Mouse (Mus musculus): Measurements from ENCODE around the gene Gm40193. TPM values are rescaled to one million over a fixed set of nuclear protein-coding genes. Genes with fewer than 3 reads are reported as not detected.

The Gm40193 gene
- polyA plus RNA-seq, 1 experiment from 2014 or later = not detected

DNA sequence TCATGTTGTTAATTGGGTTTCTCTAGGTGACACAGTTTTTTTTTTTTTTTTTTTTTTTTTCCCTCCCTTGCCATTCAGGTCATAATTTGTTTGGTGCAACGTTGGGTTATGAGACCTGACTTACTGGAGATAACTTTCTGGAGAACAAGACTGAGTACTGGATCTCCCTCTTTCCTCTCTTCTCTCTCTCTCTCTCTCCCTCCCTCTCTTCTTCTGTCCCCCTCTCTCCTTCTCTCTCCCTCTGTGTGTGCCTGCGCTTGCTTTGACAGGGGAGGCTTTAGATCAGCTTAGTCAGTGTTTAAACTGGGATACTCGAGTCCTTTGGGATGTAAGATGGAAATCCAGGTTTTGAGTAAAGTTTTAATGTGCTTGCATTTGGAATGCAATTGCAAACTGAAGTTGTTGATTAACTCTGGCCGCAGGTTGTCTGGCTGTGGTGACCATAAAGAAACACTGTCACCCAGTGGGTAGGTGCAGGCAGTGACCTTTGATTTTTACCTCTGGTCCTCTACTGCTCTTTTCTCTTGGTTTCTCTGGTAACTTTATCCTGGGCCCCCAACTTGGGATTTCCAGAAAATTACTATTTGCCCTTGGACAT, 31.6 kb upstream of the Gm40193 start:
- Histone ChIP-seq H3K36me3 (no peaks in the 10 kb centered on the region), H3K4me3 (peak overlapping the region; percentile 98), H3K4me2 (replicated peaks) (peak overlapping the region; percentile 90), H3K27me3 (no peaks in the 10 kb centered on the region), H3K9me3 (no peaks in the 10 kb centered on the region), H3K4me1 (peaks cover 33% of the 10 kb centered on the region), H3K27ac (replicated peaks) (no peak overlapping the region), H3K9ac (replicated peaks) (0 out of 2 replicates have a peak overlapping the region, but pooled peaks have one; percentile 17)
- ATAC-seq (replicated peaks) = no peak
- WGBS = 36% methylated on average over 4 of the region's 4 CpGs

DNA sequence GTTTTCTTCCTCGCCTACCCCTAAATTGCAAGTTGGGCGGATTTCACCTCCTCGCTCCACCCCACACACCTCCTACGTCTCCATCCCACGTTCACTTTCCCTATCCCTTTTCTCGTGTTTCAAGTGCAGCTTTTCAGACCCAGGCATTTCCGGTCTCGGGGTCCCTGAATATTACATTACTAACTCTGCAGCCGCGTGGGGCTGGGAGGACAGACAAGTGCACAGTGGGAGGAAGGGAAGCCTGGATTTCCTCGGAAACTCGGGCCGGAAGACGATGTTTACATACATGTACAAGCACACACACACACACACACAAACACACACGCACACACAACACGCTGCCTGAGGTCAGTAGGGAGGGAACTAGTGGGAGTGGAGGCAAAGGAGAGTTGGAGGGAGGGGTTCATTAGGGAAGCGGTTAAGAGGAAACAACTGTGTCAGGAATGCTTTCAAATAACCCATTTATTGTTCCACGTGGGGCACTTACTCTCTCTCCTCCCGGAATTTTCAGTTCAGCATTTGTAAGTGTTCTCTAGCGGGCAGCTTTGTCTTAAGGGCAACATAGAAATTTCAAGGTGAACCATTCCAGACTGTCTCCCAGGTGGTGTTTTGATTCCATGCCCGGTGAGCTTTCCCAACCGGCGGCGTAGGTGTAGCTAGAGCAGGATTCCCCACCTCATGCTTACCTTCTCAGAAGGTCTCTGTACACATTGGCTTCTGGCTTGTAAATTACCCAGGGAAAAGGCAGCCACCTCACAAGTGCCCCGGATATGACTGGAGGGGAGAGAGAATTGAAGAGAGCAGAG, 30.9 kb upstream of the Gm40193 start:
- H3K9me3 ChIP-seq = no peaks in the 10 kb centered on the region
- peak overlapping the region; percentile 90 for H3K4me2 ChIP-seq (replicated peaks)
- H3K27me3 ChIP-seq = no peaks in the 10 kb centered on the region
- 1% methylated on average over 25 of the region's 25 CpGs for WGBS
- 0 out of 2 replicates have a peak, but pooled peaks have one; percentile 4 for ATAC-seq (replicated peaks)
- H3K27ac ChIP-seq (replicated peaks) = peak overlapping the region; percentile 88
- H3K4me3 ChIP-seq = peak overlapping the region; percentile 98
- peak overlapping the region; percentile 88 for H3K9ac ChIP-seq (replicated peaks)
- no peaks in the 10 kb centered on the region for H3K36me3 ChIP-seq
- H3K4me1 ChIP-seq = peaks cover 33% of the 10 kb centered on the region

- peak overlapping the region; percentile 90 for H3K4me2 ChIP-seq (replicated peaks)
- no peaks in the 10 kb centered on the region for H3K27me3 ChIP-seq
- peaks cover 33% of the 10 kb centered on the region for H3K4me1 ChIP-seq
- ATAC-seq (replicated peaks) = peak; percentile 52; the same call in 1 of the 2 replicates
- peak overlapping the region; percentile 88 for H3K27ac ChIP-seq (replicated peaks)
- peak overlapping the region; percentile 98 for H3K4me3 ChIP-seq
- H3K9me3 ChIP-seq = no peaks in the 10 kb centered on the region
- H3K9ac ChIP-seq (replicated peaks) = peak overlapping the region; percentile 88
- 0% methylated on average over 22 of the region's 31 CpGs for WGBS
- no peaks in the 10 kb centered on the region for H3K36me3 ChIP-seq
These were observed 30.3 kb upstream of the Gm40193 start for GRCm38 (mm10) chr11:70562995-70563469.

DNA sequence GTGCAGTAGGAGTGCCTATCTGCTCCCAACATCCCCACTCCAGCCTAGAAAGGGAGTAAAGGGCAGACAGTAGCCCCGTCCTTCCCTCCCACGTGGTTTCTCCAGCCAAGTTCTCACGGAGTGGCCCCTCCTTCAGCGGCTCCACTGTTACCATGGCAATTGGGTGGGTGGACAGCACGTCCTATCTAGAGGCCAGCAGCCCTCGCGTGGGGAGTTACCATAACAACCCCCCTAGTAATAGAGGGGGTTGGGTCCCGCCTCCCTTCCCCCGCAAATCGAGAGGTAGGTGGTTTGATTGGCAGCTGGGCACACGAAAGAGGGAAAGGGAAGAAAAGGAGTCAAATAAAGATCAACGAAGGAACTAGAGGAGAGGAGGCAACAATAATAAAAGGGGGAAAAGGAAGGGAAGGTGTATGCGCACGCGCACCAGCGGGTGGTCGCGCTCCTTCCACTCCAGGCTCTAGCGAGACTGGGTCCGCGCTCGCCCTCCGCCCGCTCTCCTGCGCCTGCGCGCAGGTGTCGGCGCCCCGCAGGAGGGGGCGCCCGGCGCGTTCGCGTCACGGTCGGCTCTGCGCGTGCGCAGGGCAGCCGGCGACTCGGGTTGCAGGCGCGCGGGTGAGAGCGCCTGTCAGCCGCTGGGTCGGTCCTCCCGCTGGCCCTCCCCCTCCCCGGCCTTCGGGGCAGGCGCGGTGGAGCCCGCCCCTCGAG, 29.7 kb upstream of the Gm40193 start, which contains the start of gene Mink1:
Gene Mink1, plus strand, starts transcription at position 595 of the 708 bp plus-strand sequence.
- Histone ChIP-seq H3K4me3 (peak within 1 kb of the TSS; percentile 98), H3K27me3 (no peaks in the 10 kb centered on the region), H3K4me1 (peaks cover 33% of the 10 kb centered on the region), H3K4me2 (replicated peaks) (peak within 1 kb of the TSS; percentile 90), H3K9me3 (no peaks in the 10 kb centered on the region), H3K36me3 (no peaks in the 10 kb centered on the region), H3K27ac (replicated peaks) (peak within 1 kb of the TSS; percentile 88), H3K9ac (replicated peaks) (peak within 1 kb of the TSS; percentile 88)
- WGBS = 0% methylated on average over 56 of the region's 57 CpGs
- peak; percentile 92 for ATAC-seq (replicated peaks)

- WGBS = 3% methylated on average over 2 of the region's 2 CpGs
- Histone ChIP-seq H3K9me3 (no peaks in the 10 kb centered on the region), H3K9ac (replicated peaks) (peak overlapping the region; percentile 88), H3K4me2 (replicated peaks) (peak overlapping the region; percentile 90), H3K4me3 (peak overlapping the region; percentile 98), H3K27me3 (no peaks in the 10 kb centered on the region), H3K4me1 (peaks cover 33% of the 10 kb centered on the region), H3K36me3 (no peaks in the 10 kb centered on the region), H3K27ac (replicated peaks) (peak overlapping the region; percentile 88)
- ATAC-seq (replicated peaks) = peak; percentile 33
These were observed 29.2 kb upstream of the Gm40193 start for GRCm38 (mm10) chr11:70561937-70562286.

DNA sequence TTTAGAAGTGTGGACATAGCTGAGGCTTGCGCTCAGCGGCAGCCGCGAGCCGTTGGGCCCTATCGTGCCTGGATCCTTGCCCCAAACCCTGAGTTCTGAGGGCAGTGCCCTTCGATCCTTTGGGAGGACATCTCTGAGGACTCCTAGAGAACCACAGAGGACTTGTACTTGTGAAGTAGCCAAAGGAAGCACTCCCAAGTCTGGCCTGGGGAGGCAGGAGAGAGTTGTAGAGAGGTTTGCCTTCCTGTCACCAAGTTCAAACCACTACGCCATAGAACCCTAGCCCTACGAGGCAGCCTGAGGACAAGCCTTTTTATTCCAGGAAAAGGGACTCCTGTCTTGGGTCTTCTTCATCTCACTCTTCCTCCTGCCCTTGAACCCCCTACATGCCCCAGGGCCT, 24.8 kb upstream of the Gm40193 start:
- no peak overlapping the region for H3K27ac ChIP-seq (replicated peaks)
- no peak overlapping the region for H3K9ac ChIP-seq (replicated peaks)
- peaks cover 7% of the 10 kb centered on the region for H3K4me1 ChIP-seq
- no peaks in the 10 kb centered on the region for H3K36me3 ChIP-seq
- H3K27me3 ChIP-seq = no peaks in the 10 kb centered on the region
- no peak for ATAC-seq (replicated peaks)
- no peaks in the 10 kb centered on the region for H3K9me3 ChIP-seq
- no peak overlapping the region for H3K4me2 ChIP-seq (replicated peaks)
- WGBS = 89% methylated on average over 9 of the region's 9 CpGs
- H3K4me3 ChIP-seq = no peak overlapping the region

DNA sequence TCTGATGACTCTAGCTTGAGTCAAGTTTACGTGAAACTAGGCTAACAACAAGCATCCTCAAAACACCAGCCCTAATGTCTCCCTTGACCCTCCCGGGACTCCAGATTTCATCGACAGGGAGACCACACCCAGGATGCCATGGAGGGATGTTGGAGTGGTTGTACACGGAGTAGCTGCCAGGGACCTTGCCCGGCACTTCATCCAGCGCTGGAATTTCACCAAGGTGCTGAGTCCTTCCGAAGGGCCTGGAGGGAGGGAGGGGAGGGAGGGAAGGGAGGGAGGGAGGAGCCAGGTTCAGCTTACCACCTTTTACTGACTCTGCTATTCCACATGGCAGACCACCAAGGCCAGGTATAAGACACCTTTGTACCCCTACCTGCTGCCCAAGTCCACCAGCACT, 21.2 kb upstream of the Gm40193 start:
- Histone ChIP-seq H3K4me2 (replicated peaks) (no peak overlapping the region), H3K9ac (replicated peaks) (no peak overlapping the region), H3K9me3 (no peaks in the 10 kb centered on the region), H3K36me3 (no peaks in the 10 kb centered on the region), H3K27ac (replicated peaks) (no peak overlapping the region), H3K4me1 (no peaks in the 10 kb centered on the region), H3K27me3 (no peaks in the 10 kb centered on the region), H3K4me3 (no peak overlapping the region)
- WGBS = 37% methylated on average over 7 of the region's 7 CpGs
- ATAC-seq (replicated peaks) = no peak

GRCm38 (mm10) chr11:70551526-70551925, 18.8 kb upstream of the Gm40193 start:
- Histone ChIP-seq H3K4me1 (no peaks in the 10 kb centered on the region), H3K36me3 (no peaks in the 10 kb centered on the region), H3K9me3 (no peaks in the 10 kb centered on the region), H3K27me3 (no peaks in the 10 kb centered on the region), H3K4me3 (no peak overlapping the region), H3K4me2 (replicated peaks) (no peak overlapping the region), H3K27ac (replicated peaks) (no peak overlapping the region), H3K9ac (replicated peaks) (no peak overlapping the region)
- 91% methylated on average over 8 of the region's 8 CpGs for WGBS
- ATAC-seq (replicated peaks) = no peak

DNA sequence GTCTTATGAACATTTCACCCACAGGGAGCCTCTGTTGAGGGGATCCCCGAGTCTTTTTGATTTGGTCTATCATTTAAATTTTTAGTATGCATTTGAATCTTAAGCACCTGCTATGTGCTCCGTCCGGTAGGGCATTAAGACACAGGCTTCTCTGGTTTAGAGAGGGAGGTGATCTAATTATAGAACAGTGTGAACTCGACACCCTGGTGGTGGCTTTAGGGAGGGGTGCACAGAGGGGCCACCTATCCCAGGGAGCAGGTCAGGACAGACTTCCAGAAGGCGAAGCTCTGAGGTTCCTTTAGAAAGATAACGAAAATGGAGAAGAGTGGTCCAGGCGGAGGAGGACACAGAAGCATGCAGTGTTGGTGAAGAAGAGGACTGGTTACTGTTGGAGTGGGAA, 11.8 kb upstream of the Gm40193 start:
- H3K9me3 ChIP-seq = no peaks in the 10 kb centered on the region
- H3K27ac ChIP-seq (replicated peaks) = no peak overlapping the region
- H3K4me3 ChIP-seq = no peak overlapping the region
- 71% methylated on average over 7 of the region's 7 CpGs for WGBS
- no peaks in the 10 kb centered on the region; the same call in 1 of the 2 replicates for H3K27me3 ChIP-seq
- H3K4me2 ChIP-seq (replicated peaks) = no peak overlapping the region
- no peak overlapping the region for H3K9ac ChIP-seq (replicated peaks)
- ATAC-seq (replicated peaks) = no peak
- no peaks in the 10 kb centered on the region for H3K36me3 ChIP-seq
- peaks cover 8% of the 10 kb centered on the region; the same call in 1 of the 2 replicates for H3K4me1 ChIP-seq

- no peaks in the 10 kb centered on the region; the same call in 1 of the 2 replicates for H3K27me3 ChIP-seq
- H3K4me2 ChIP-seq (replicated peaks) = peak overlapping the region; percentile 71; the same call in 1 of the 2 replicates
- no peak overlapping the region for H3K9ac ChIP-seq (replicated peaks)
- H3K4me3 ChIP-seq = no peak overlapping the region
- peaks cover 8% of the 10 kb centered on the region; the same call in 1 of the 2 replicates for H3K4me1 ChIP-seq
- no peak overlapping the region for H3K27ac ChIP-seq (replicated peaks)
- ATAC-seq (replicated peaks) = no peak
- H3K36me3 ChIP-seq = no peaks in the 10 kb centered on the region
- H3K9me3 ChIP-seq = no peaks in the 10 kb centered on the region
- 62% methylated on average over 5 of the region's 5 CpGs for WGBS
These were observed 8.7 kb upstream of the Gm40193 start for GRCm38 (mm10) chr11:70541415-70541814.

DNA sequence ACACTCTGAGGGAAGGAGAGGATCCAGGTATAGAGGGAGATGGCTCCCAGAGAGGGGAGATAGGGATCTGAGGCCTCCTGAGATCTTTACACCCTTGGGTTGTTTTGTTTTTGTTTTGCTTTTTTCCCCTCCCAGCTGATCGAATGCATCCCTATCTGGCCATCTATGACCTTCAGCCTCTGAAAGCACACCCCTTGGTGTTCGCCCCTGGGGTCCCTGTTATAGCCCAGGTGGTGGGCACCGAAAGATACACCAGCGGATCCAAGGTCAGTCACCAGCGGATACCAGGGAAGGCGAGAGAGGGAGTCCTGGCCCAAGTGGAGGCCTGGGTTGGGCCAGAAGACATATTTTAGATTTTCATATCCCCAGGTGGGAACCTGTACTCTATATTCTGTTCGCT, 8.2 kb upstream of the Gm40193 start:
- Histone ChIP-seq H3K27ac (replicated peaks) (no peak overlapping the region), H3K4me1 (peaks cover 8% of the 10 kb centered on the region; the same call in 1 of the 2 replicates), H3K9me3 (no peaks in the 10 kb centered on the region), H3K36me3 (no peaks in the 10 kb centered on the region), H3K4me2 (replicated peaks) (peak overlapping the region; percentile 71), H3K27me3 (no peaks in the 10 kb centered on the region; the same call in 1 of the 2 replicates), H3K4me3 (peak overlapping the region; percentile 53; the same call in 1 of the 2 replicates), H3K9ac (replicated peaks) (no peak overlapping the region)
- 88% methylated on average over 7 of the region's 7 CpGs for WGBS
- ATAC-seq (replicated peaks) = no peak

Measured in forebrain, embryonic 15.5 days (tissue).